Mouse (Mus musculus) embryo, embryonic 10.5 days (tissue): ENCODE data around the gene Scd1.
"Not testable (repeated sequence)": the region's sequence is repeated elsewhere in the genome, so short reads cannot be mapped to it uniquely, and the experiment has no call there.

Experiments
- DNase-seq: peaks from one replicate; pipeline ENCODE4 v3.0.0-alpha.2; 2015; ENCODE audit warnings: low spot score

Scd1 gene

GRCm38 (mm10) chr19:44396742-44397141, 10.9 kb downstream of the Scd1 start:
- DNase-seq: no peak

DNA sequence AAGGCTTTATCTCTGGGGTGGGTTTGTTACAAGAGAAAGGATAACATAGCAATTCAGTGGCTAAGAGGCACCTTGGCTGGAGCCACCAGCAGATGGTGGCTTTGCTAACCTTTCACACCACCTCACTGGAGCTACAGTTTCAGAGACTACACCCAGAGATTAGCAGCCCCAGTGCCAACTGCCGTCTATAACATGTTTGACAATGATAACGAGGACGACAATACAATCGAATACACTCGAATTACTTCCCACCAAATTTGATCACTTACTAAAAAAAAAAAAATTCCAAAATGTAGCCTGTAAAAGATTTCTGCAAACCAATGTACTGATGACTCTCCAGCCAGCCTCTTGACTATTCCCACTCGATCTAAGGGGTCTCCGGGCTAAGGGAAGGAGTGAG, 12.7 kb downstream of the Scd1 start:
- DNase-seq: no peak

DNA sequence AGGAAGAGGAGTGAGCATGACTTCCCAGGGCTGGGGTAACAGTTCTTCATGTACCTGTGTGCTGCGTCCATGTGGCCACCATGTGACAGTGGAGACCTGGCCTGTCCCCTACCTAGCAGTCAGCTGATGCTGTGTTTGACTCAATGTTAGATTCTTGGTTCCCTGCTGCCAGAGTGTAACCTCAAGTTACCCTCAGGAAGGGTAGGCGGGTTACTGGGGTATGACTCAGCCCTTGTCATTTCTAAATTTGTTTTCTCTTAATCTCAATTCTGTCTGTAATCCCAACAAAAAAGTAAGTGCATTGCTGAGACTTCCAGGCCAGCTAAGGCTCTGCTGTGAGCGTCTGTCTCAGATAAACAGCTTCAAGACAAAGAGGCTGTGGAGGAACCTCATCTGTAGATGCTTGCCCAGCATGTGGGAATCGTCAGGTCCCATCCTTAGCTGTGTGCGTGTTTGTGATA, 13.7 kb downstream of the Scd1 start:
- no peak for DNase-seq

DNA sequence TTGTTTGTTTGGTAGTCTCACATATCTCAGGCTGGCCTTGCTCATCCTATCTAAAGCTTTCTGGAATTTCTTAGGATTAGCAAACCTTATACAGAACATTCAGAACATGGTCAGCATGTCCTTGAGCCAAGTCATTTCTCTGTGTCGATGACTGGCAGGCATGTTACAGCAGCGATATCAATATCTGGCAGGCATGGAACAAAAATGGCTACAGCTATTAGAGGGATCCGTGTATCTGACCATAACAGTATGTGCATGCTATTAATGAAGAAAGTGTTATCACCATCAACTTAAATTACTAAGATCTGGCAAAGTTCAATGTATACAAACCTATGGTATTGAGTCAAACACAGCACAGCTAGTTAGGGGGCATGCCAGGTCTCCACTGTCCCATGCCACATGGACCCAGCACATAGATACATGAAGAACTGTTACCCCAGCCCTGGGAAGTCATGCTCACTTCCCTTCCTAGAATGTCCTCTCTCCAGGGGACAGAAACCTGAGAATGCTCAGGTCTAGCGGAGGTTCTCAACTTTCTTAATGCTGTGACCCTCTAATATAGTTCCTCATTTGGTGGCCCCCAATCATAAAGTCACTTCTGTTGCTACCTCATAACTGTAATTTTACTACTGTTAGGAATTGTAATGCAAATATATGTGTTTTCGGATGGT, 15.2 kb downstream of the Scd1 start:
- DNase-seq: no peak

- no peak for DNase-seq
Measured at GRCm38 (mm10) chr19:44391856-44392255, 15.8 kb downstream of the Scd1 start.

- DNase-seq: peak; percentile 14
Measured at GRCm38 (mm10) chr19:44389507-44389906, 18.2 kb downstream of the Scd1 start.

GRCm38 (mm10) chr19:44388475-44389428, 18.9 kb downstream of the Scd1 start:
- peak; percentile 96 for DNase-seq

DNA sequence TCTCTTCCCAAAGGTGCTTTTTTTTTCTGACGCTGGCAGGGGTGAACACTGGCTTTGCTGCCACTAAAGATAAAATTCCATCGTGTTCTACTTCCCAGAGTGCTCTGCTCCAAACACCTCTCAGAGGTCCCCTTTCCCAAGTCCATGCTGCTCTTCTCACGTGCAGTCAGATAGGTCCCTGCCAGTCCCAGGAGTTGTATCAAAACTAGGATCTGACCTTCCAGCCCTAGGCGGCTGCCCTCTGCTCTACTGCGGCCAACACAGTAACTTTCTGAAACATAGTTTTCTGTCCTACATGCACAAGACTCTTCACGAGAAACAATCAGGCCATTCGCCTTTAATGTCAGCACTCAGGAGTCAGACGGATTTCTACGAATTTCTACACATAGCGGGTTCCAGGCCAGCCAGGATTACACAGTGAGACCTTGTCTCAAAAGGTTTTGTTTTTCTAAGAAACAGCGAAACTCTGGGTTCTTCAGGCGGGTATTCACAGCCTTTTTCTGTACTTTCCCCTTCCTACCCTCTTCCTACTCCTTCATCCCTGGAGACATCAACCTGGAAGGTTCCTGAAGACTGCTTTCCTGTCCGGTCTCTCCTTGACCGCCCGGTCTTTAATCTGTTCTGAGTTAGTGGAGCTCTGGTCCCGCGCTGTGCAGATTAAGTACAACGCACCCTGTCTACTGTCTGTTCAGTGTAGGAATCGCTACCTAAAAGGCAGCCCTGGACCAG, 19.8 kb downstream of the Scd1 start:
- no peak for DNase-seq

DNA sequence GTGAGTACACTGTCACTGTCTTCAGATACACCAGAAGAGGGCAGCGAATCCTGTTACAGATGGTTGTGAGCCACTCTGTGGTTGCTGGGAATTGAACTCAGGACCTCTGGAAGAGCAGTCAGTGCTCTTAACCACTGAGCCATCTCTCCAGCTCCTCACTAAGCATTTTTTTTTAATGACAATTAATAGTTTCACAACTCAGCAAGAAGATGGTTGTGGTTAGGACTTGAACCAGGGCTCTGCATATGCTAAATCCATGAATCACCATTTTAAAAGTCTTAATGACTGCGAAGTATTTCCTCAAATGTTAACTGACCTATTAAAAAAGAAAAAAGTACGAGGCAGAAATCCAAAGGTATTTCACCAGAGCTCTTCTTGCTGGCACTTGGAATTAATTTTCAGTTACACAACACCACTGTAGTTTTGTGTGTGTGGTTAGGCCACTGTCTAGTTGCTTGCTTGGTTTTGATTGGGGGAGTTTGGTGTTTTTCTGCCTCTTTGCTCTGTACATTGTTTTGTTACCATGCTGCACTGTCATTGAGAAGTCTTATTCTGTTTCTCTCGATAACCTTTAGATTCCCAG, 20.5 kb downstream of the Scd1 start:
- no peak for DNase-seq

DNA sequence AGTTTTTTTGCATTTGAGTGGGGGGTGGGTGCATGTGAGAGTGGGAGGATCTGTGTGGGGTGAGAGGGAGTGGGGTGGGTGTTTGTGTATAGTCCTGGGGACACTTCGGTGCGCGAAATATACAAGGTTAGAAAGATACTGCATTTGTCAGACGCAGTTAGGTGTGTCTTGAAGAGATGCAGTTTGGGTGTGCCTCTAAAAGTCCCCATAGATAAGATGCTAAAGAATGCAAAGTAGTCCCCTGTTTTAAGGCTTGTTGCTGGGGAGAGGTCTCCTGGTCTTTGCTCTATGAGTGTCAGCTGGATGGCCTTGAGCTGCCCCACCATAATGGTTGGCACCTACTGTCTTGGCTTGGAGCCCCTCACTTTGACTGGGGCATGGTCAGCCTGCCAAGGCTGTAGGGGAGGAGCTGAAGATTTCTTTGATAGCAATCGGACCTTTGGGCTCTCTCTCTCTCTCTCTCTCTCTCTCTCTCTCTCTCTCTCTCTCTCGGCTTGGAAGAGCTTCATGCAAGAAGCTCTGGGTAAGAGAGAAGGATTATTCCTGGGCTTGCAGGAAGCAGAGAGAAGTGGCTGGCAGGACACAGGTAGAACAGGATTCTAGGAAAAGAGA, 21.7 kb downstream of the Scd1 start:
- no peak for DNase-seq

- no peak for DNase-seq
Measured at GRCm38 (mm10) chr19:44382682-44383321, 24.9 kb downstream of the Scd1 start.

DNA sequence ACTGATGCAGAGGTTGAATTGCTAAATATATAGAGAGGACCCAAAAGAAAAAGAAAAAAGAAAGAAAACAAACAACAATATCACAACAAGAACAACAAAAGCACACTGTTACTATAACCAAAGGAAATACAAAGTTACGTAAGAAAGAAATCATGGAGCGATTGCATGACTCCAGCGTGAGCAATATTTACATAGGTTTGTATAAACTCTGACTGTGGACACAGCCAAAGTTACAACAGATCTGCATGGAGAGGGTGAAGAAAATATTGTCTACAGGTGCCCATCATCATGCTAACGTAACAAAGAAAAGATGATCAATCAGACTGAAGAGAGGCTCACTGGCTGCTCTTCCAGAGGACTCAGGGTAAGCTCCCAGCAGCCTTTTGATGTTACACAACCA, 27.6 kb downstream of the Scd1 start:
- no peak for DNase-seq

GRCm38 (mm10) chr19:44379090-44379489, 28.6 kb downstream of the Scd1 start:
- no peak for DNase-seq

DNA sequence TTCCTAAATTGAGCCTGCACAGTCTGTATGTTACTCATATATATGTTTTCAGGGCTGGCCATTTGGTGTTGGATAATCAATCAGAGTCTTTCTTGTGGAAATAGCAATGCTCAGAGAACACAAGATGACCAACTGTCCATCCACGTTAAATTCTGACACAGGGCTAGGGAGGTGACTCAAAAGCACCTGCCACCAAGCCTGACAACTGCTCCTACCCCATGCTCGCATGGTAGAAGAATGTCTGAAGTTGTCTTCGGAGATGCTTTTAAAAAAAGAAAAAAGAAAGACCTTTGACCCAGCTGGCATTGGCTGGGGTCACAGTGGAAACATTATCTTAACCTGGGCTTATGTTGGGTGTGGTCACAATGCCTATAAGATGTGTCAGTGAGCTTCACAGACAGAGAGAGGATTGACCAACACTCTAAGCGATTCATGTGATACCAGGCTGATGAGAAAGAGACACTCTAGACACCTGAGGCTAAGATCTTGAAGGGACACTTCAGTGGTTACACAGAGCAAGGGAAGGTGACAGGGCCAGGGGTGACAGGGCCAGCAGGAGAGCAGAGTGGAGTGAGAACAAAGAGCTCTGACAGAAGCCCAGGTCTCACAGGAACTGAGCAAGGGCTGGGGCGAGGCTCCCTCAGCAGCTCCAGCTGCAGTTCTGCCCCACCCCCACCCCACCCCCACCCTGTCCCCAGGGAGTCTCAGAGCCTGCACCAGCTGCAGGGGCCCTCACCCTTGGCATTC, 29.9 kb downstream of the Scd1 start:
- no peak for DNase-seq

DNA sequence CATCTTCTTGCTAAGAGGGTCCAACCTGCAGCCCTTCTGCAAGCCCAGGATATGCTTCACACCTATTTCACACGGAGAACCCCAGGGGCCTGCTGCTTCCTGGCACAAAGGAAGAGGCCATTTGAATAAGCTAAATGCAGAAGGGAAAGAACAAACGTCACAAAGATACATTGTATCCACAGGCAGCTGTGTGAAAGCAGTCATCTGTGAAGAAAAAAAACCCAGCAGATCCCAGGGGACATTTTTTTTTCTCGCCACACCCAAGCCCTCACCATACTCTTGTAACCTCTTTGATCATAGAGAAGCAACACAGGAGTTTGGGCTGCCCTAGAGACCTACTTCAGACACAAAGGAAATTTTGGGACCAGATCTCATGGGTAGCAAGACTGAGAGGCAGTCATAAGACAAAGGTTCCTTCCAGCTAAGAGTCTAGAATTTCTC, 31.1 kb downstream of the Scd1 start:
- DNase-seq: no peak

DNA sequence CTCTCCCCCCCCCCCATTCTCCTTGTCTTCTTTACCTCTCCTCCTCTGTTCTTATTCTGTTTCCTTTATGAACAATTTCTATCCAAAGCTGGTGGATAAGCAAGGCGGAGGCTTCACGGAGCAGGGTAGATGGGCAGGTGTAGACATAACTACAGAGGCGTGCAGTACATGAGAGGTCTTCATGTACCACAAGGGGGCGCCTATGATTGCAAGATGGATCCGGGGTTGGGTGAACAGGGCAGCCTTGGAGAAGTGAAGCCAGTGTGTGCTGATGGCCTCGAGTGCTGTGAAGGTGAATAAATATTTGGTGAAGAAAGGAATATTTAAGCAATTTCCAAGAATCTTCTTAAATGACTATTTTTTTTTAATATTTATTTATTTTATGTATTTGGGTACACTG, 34.7 kb downstream of the Scd1 start:
- peak; percentile 88 for DNase-seq

- DNase-seq: no peak
Measured at GRCm38 (mm10) chr19:44370231-44370630, 37.4 kb downstream of the Scd1 start.

DNA sequence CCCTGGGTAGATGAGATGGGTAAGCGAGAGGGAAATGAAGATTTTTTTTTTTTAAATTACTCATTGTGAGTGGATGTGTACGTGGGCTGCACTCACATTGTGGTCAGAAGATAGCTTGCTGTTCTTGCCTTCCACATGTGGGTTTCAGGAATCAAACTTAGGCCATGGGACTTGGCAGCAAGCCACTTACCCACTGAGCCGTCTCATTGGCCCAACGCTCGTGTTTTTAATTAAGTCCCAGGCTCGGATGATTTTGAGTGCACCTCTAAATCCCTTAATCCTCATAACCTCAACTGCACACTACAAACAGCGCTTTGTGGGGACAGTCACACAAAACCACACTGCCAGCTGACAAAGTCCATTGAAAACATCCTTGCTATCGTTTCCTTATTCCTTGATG, 38.3 kb downstream of the Scd1 start:
- no peak for DNase-seq

GRCm38 (mm10) chr19:44367076-44367475, 40.6 kb downstream of the Scd1 start:
- not testable (repeated sequence) for DNase-seq

GRCm38 (mm10) chr19:44365733-44366132, 41.9 kb downstream of the Scd1 start:
- DNase-seq: no peak
